Mouse (Mus musculus): ENCODE results near the gene Cox16. TPM values are rescaled to one million over a fixed set of nuclear protein-coding genes. Genes with fewer than 3 reads are reported as not detected.
"Not testable (repeated sequence)": the region's sequence is repeated elsewhere in the genome, so short reads cannot be mapped to it uniquely, and the experiment has no call there.

The Cox16 gene
- polyA plus RNA-seq, 1 experiment from 2014 or later = 140 TPM

DNA sequence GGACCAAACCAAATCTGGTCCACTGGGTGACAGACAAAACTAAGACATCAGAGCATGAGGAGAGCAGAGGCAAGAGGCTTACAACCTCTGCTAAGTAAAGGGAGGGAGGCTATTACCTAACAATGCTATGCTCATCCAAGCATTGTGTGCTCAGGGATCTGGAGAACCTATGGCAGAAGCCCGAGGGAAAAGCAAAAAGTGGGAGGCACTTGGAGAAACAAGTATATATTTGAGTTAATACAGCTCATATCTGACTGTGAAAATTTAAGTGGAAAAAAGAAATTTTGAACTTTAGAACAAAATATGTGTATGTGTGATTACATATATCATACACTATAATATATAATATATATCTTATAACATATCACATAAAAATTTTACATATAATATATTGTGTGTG lies 63.1 kb downstream of the Cox16 start, which contains the start of gene Adam4:
Gene Adam4 (minus strand): TSS at position 101 of the 400 bp plus-strand sequence.
- H3K36me3 ChIP-seq = peaks cover 22% of the 10 kb centered on the region
- H3K4me3 ChIP-seq (replicated peaks) = no peak within 1 kb of the TSS
- WGBS = 88% methylated on average over 1 of the region's 1 CpGs
- no peak for ATAC-seq
- H3K9me3 ChIP-seq = peaks cover 21% of the 10 kb centered on the region
- no peaks in the 10 kb centered on the region for H3K4me1 ChIP-seq (replicated peaks)
- no peaks in the 10 kb centered on the region for H3K27me3 ChIP-seq
- H3K9ac ChIP-seq (replicated peaks) = no peak within 1 kb of the TSS
- no peak within 1 kb of the TSS for H3K27ac ChIP-seq
- no peak within 1 kb of the TSS for H3K4me2 ChIP-seq (replicated peaks)

DNA sequence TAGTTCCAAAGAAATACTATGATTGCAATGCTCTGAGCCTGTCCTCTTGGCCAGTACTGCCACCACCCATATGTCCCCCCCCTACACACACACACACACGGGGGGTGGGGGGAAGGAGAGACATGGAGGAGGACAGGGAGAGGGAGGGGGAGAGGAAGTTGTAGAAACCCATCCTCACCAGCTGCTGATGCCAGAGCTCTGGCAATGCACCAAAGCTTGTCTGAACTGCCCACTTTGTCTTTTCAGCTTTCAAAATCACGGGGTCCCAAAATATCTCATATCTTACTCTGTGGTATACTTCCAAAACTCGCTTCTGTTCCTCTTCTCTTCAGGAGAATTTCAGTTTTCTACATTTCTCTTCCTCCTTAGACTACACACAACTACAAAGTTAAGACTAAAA lies 71.7 kb downstream of the Cox16 start:
- Histone ChIP-seq H3K4me3 (replicated peaks) (no peak overlapping the region), H3K9me3 (no peaks in the 10 kb centered on the region), H3K27ac (no peak overlapping the region), H3K36me3 (no peaks in the 10 kb centered on the region), H3K9ac (replicated peaks) (no peak overlapping the region), H3K4me1 (replicated peaks) (no peaks in the 10 kb centered on the region), H3K4me2 (replicated peaks) (no peak overlapping the region), H3K27me3 (no peaks in the 10 kb centered on the region)
- 91% methylated on average over 3 of the region's 3 CpGs for WGBS
- ATAC-seq = no peak

DNA sequence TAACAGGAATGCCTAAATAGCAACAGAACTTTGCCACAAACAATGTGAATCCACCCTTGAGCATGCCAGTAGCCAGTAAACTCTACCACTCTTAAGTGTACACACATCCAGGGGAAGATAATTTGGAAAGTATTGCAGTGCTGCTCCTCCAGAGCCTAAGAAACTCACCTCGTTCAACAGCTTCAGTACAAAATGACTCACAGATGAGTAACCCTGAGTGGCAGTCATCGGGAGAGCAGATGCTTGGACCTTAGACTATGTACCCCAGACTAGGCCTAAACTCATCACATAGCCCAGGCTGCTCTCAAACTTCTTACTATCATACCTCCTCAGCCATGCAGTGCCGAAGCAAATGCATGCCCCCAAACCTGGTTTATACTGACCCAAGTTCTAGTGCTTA lies 76.0 kb downstream of the Cox16 start:
- no peak overlapping the region for H3K4me2 ChIP-seq (replicated peaks)
- ATAC-seq = no peak
- no peaks in the 10 kb centered on the region for H3K9me3 ChIP-seq
- no peaks in the 10 kb centered on the region for H3K4me1 ChIP-seq (replicated peaks)
- H3K9ac ChIP-seq (replicated peaks) = no peak overlapping the region
- no peaks in the 10 kb centered on the region for H3K27me3 ChIP-seq
- WGBS = 84% methylated on average over 3 of the region's 3 CpGs
- no peaks in the 10 kb centered on the region for H3K36me3 ChIP-seq
- no peak overlapping the region for H3K27ac ChIP-seq
- H3K4me3 ChIP-seq (replicated peaks) = no peak overlapping the region

DNA sequence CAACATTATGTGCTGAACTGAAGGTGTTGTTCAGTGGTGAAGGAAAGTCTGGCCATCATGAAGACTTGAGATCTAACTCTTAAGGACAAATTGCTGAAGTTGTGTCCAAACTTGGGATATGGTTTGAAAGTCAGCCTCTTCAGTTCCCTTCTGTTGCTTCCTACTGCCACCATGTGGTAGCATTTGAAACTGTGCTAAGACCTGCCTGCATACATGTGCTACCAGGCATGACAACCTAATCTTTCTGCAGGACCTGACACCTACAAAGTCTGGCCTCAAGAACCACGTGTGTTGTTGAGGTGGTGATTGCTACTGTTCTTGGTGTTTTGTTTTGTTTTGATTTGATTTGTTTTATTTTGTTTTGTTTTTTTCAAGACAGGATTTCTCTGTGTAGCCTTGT lies 82.7 kb downstream of the Cox16 start:
- H3K4me3 ChIP-seq (replicated peaks) = no peak overlapping the region
- H3K4me2 ChIP-seq (replicated peaks) = no peak overlapping the region
- H3K4me1 ChIP-seq (replicated peaks) = no peaks in the 10 kb centered on the region
- no peak overlapping the region for H3K27ac ChIP-seq
- H3K9me3 ChIP-seq = no peaks in the 10 kb centered on the region
- no peak overlapping the region for H3K9ac ChIP-seq (replicated peaks)
- WGBS = 28% methylated on average over 1 of the region's 1 CpGs
- H3K36me3 ChIP-seq = no peaks in the 10 kb centered on the region
- peak; percentile 58; the same call in 1 of the 2 replicates for ATAC-seq
- H3K27me3 ChIP-seq = no peaks in the 10 kb centered on the region

DNA sequence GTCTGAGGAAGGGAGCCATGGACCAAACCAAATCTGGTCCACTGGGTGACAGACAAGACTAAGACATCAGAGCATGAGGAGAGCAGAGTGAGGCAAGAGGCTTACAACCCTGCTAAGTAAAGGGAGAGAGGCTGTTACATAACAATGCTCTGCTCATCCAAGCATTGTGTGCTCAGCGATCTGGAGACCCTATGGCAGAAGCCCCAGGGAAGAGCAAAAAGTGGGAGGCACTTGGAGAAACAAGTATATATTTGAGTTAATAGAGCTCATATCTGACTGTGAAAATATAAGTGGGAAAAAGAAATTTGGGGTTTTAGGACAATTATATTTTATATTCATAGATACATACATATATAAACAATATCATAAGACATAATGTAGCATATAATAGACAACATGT lies 105.6 kb downstream of the Cox16 start, which contains the start of gene Gm4787:
Gene Gm4787 (minus strand): TSS at position 101 of the 400 bp plus-strand sequence.
- ATAC-seq = not testable (repeated sequence)
- WGBS = 56% methylated on average over 1 of the region's 1 CpGs

DNA sequence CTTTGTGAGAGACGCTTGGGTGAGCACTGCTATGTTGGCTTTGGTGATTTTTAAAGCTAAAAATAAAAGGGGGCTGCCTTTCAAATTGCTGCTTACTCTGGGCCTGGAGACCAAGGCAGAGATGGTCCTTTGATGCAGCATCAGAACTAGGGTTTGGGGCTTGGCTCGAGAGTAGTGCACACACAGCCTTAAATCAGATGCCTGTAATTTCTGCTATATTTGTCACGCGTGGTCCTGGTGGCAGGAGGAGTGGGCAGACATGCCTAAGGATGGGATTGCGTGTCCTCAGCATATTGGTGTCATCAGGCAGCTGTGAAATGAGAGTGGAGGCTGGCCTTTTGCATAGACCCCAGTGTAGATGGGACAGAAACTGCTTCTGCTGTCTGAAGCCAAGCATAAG lies 151.1 kb downstream of the Cox16 start:
- H3K4me2 ChIP-seq (replicated peaks) = peak overlapping the region; percentile 83

More for the DNA sequence above, 105.6 kb downstream of the Cox16 start, which contains the start of gene Gm4787:
- H3K4me2 ChIP-seq (replicated peaks); H3K9ac ChIP-seq (replicated peaks); H3K9me3 ChIP-seq; H3K4me3 ChIP-seq (replicated peaks); H3K36me3 ChIP-seq; H3K4me1 ChIP-seq (replicated peaks); H3K27me3 ChIP-seq; H3K27ac ChIP-seq: not testable (repeated sequence)

DNA sequence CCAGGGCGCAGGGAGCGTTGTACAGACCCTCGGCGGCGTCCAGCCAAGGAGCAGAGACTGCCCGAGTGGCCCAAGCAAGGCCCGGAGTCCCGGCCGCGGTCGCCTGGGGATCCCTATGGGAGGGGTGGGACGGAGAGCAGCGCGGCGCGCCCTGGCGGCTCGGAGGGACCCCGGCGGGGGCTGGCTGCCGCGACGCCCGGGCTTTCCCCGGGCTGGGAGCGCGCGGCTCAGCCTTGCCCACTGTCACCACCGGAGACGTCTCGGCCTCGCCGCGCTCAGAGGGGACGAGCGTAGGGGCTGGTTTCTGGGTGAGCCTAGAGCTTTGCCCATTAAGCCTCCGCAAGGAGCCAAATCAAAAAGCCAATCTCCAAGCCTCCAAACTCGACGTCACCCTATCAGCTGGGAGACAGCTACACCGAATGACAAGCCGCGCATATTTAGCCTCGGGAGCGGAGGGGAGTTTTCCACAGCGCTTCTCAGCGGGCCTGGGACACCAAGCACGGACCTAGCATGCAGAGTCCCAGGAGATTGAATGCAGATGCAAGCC lies 152.0 kb downstream of the Cox16 start, which contains the start of gene Slc8a3:
Gene Slc8a3 (minus strand): TSS at position 306 of the 547 bp plus-strand sequence.
- peak within 1 kb of the TSS; percentile 66 for H3K4me3 ChIP-seq (replicated peaks)
- H3K36me3 ChIP-seq = no peaks in the 10 kb centered on the region
- peak within 1 kb of the TSS; percentile 83 for H3K4me2 ChIP-seq (replicated peaks)
- peak within 1 kb of the TSS; percentile 85 for H3K9ac ChIP-seq (replicated peaks)
- no peaks in the 10 kb centered on the region for H3K9me3 ChIP-seq
- peaks cover 7% of the 10 kb centered on the region for H3K27me3 ChIP-seq
- peak within 1 kb of the TSS; percentile 85 for H3K27ac ChIP-seq
- WGBS = 0% methylated on average over 44 of the region's 47 CpGs
- ATAC-seq = peak; percentile 82
- peaks cover 19% of the 10 kb centered on the region for H3K4me1 ChIP-seq (replicated peaks)

More for the DNA sequence above, 151.1 kb downstream of the Cox16 start:
- WGBS = 70% methylated on average over 5 of the region's 5 CpGs
- Histone ChIP-seq H3K27ac (no peak overlapping the region), H3K9ac (replicated peaks) (0 out of 2 replicates have a peak overlapping the region, but pooled peaks have one; percentile 85), H3K36me3 (no peaks in the 10 kb centered on the region), H3K4me1 (replicated peaks) (peaks cover 19% of the 10 kb centered on the region), H3K9me3 (no peaks in the 10 kb centered on the region), H3K27me3 (peaks cover 7% of the 10 kb centered on the region), H3K4me3 (replicated peaks) (peak overlapping the region; percentile 66)
- ATAC-seq = no peak

DNA sequence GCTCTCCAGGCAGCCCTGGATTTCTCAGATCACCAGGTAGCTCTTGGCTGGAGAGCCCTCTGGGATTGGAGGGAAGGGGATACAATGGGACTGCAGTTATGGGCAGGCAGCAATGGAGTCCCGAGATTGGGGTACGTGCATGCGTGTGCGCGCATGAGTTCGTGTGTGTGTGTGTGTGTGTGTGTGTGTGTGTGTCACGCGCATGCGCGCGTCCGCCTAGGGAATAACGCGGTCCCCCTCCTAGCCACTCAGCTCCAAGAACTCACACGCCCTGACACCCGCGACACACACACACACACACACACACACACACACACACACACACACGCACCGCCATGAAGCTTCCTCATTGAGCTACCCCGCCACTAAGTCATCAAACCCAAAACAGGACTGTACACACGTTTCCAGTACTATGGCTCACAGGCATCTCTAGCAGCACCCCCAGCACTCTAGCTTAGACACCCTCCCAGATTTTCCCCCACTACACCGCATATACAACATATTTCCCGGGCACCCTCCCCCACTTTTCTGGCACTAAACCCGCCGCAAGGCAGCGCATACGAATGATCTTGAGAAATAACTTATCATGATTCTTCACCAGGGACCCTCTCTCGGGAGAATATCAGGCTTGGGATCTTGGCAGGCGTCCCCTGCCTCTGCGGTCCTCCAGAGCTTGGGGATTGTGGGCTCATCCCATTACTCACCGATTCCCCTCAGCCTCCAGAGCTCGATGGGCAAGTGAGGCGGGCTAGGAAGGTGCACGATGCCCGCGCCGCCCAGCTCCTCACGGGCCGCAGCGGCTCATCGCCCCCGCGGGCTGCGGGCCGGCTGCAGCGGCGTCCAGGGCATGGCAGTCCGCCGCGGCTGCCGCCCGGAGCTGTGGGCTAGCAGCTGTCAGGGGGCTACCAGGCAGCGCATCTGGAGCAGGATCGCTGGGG lies 152.7 kb downstream of the Cox16 start:
- WGBS = 1% methylated on average over 41 of the region's 54 CpGs
- peak; percentile 84 for ATAC-seq
- peak overlapping the region; percentile 66 for H3K4me3 ChIP-seq (replicated peaks)
- peaks cover 19% of the 10 kb centered on the region for H3K4me1 ChIP-seq (replicated peaks)
- peak overlapping the region; percentile 85 for H3K9ac ChIP-seq (replicated peaks)
- H3K9me3 ChIP-seq = no peaks in the 10 kb centered on the region
- peak overlapping the region; percentile 85 for H3K27ac ChIP-seq
- no peaks in the 10 kb centered on the region for H3K36me3 ChIP-seq
- peak overlapping the region; percentile 83 for H3K4me2 ChIP-seq (replicated peaks)
- H3K27me3 ChIP-seq = peaks cover 7% of the 10 kb centered on the region

DNA sequence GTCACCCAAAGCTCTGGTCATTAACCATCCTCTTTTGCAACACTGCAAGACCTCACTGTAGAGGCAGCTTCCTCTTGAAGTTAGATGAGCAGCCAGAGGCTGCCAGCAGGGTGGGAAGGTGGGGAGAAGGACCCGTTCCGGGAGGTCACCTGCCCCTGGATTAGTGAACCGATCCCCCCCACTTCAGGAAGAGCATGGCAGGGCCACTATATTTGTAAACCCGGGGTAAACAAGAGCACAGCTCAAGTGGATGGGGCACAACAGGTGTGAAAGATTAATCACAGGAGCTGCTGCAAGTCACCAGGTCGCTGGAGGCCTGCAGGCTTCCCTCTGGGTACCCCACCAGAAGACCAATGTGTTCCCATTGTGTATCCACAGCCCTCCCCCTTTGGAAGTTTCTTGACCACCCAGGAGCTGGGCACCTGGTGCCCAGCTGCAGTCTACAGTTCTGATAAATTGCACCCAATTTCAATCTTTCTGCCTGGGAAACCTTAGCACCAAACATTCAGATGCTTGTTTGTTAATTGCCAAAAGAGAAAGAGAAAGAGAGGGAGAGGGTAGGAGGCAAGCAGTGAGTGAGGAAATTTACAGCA lies 153.8 kb downstream of the Cox16 start:
- Histone ChIP-seq H3K9ac (replicated peaks) (peak overlapping the region; percentile 85; the same call in 1 of the 2 replicates), H3K36me3 (no peaks in the 10 kb centered on the region), H3K4me3 (replicated peaks) (peak overlapping the region; percentile 66; the same call in 1 of the 2 replicates), H3K4me2 (replicated peaks) (peak overlapping the region; percentile 83), H3K27ac (peak overlapping the region; percentile 67), H3K27me3 (peaks cover 7% of the 10 kb centered on the region), H3K9me3 (no peaks in the 10 kb centered on the region), H3K4me1 (replicated peaks) (peaks cover 19% of the 10 kb centered on the region)
- no peak for ATAC-seq
- WGBS = 39% methylated on average over 5 of the region's 5 CpGs

DNA sequence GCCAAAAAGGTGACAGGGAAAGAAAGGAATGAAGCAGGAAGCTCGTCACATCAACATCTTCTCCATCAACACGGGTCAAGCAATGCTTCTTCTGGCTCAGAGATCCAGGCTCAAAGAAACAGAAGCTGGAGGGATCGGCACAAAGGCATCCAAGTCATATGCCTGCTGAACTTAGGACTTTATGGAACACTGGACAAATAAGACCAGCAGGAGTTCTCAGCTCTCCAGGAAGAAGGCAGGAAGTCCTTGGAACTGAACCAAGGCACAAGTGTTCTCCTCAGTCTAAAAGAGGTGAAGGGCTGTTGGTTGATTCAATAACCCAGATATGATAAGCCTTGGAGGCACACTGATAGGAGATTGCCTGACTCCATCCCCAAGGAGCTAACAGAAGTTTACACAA lies 159.9 kb downstream of the Cox16 start:
- ATAC-seq = no peak
- Histone ChIP-seq H3K27ac (no peak overlapping the region), H3K4me3 (replicated peaks) (no peak overlapping the region), H3K9me3 (no peaks in the 10 kb centered on the region), H3K27me3 (no peaks in the 10 kb centered on the region), H3K4me2 (replicated peaks) (no peak overlapping the region), H3K36me3 (no peaks in the 10 kb centered on the region), H3K9ac (replicated peaks) (no peak overlapping the region), H3K4me1 (replicated peaks) (peaks cover 12% of the 10 kb centered on the region)
- WGBS = 92% methylated on average over 3 of the region's 3 CpGs

DNA sequence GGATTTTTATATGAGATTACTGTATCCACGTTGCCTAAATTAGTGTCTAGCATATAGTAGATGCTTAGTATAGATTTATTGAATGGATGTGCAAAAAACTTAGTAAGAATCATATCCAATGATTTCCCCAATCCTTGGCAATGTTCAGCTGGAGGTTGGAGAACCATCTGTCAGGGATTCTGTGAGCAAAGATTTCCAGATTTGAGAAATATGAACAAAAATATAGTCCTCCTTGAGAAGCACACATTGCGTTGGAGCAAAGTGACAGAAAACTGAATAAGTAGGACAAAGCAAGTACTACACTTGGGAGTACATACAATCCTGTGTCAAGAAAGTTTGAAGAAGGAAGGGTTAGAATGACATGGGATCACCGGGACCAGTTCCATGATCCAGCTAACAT lies 160.8 kb downstream of the Cox16 start:
- no peaks in the 10 kb centered on the region for H3K36me3 ChIP-seq

DNA sequence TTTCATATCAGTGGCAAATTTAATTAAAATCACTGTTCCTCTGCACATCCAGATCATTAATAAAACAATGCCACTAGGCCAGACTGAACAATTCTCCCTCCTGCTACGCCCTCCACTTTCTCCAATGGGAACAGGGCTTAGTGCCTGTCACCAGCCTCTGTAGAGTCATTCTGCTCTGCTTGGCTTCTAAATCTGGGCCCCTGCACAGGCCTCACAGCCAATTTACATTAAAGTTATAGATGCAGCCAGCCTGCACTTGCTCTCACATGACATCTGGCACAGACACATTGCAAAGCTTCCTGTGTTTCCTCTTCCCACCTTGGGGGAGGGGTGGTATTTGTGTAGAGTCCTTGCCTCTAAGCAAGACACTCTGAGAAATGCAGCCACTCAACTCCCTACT lies 163.9 kb downstream of the Cox16 start:
- 56% methylated on average over 1 of the region's 1 CpGs for WGBS
- ATAC-seq = no peak
- H3K9ac ChIP-seq (replicated peaks) = no peak overlapping the region
- H3K4me3 ChIP-seq (replicated peaks) = no peak overlapping the region
- no peaks in the 10 kb centered on the region for H3K27me3 ChIP-seq
- peaks cover 18% of the 10 kb centered on the region for H3K4me1 ChIP-seq (replicated peaks)
- H3K27ac ChIP-seq = peak overlapping the region; percentile 36; the same call in 1 of the 2 replicates
- no peaks in the 10 kb centered on the region for H3K36me3 ChIP-seq
- no peaks in the 10 kb centered on the region for H3K9me3 ChIP-seq
- H3K4me2 ChIP-seq (replicated peaks) = no peak overlapping the region

More for the DNA sequence above, 160.8 kb downstream of the Cox16 start:
- H3K9me3 ChIP-seq = no peaks in the 10 kb centered on the region
- no peak overlapping the region for H3K4me2 ChIP-seq (replicated peaks)
- H3K27me3 ChIP-seq = no peaks in the 10 kb centered on the region
- peaks cover 12% of the 10 kb centered on the region for H3K4me1 ChIP-seq (replicated peaks)
- no peak for ATAC-seq
- no peak overlapping the region for H3K4me3 ChIP-seq (replicated peaks)
- 95% methylated on average over 3 of the region's 3 CpGs for WGBS
- H3K9ac ChIP-seq (replicated peaks) = no peak overlapping the region
- H3K27ac ChIP-seq = no peak overlapping the region
